Comparison of ENCODE assay signal across 8 mouse cellular contexts in the genomic region with DNA sequence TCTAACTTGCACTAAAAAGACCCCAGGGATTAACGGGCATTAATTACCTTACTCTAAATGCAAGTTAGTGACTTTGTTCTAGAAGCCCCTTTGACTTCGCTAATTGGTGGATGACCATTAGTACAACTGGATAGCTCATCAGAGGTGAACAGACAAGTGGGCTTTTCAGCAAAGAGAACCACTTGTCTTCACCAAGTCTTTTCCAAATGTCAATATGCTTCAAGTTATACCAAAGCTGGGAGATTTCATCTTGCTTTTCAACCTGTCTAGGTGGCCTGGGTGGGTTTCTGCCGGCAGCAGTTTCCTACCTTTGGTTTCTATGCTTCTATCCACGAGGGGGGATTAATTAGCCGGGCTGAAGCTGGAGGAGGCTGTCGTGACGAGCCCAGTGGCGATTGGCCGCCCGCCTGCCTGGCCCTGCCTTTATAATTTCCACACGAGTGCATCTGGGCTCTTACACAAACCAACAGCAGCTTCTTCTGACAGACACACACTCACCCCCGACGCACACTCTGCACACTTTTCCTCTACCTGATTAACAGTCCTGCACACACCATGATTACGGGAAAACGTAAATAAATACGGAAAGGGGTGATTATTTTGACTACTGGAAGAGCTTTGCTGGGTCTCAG. TPM values are rescaled to one million over a fixed set of nuclear protein-coding genes. Genes with fewer than 3 reads are reported as not detected.
DNase-seq lines count a peak whose midpoint lies in the region; ATAC-seq and TF ChIP-seq lines count a peak whose summit lies in the region.

A gene (plus strand): TSS at position 455 of the 632 bp plus-strand sequence.

- peaks cover 10% of the 10 kb centered on the region for H3K4me1 ChIP-seq in testis, adult 2 months (ENCODE audit: control insufficient read depth, insufficient read depth, low read length)
- peaks cover 3% of the 10 kb centered on the region; the same call in 1 of the 2 replicates for H3K4me1 ChIP-seq in embryonic facial prominence, embryonic 11.5 days (ENCODE audit: control insufficient read depth, insufficient read depth, low read length)
- peaks cover 28% of the 10 kb centered on the region for H3K4me1 ChIP-seq in heart, embryonic 15.5 days (replicated peaks)
- H3K4me1 ChIP-seq in neural tube, embryonic 13.5 days (replicated peaks): peaks cover 61% of the 10 kb centered on the region

- under 1% methylated on average over 16 of the region's 16 CpGs for WGBS in embryonic facial prominence, embryonic 11.5 days
- WGBS in heart, embryonic 15.5 days: 19% methylated on average over 16 of the region's 16 CpGs
- 4% methylated on average over 16 of the region's 16 CpGs for WGBS in neural tube, embryonic 13.5 days

- DNase-seq in testis, postnatal 14 days (ENCODE audit: low spot score): no peak
- DNase-seq in embryonic facial prominence, embryonic 11.5 days (ENCODE audit: low spot score): peak; percentile 79
- DNase-seq in kidney, postnatal 36 days: peak; percentile 8 to 41
- DNase-seq in adipocyte (ENCODE audit: low spot score): no peak

- no peak within 1 kb of the TSS for H3K27ac ChIP-seq in testis, adult 2 months (ENCODE audit: control insufficient read depth, insufficient read depth, low read depth, low read length)
- H3K27ac ChIP-seq in embryonic facial prominence, embryonic 11.5 days (replicated peaks; ENCODE audit: low read depth, low read length): peak within 1 kb of the TSS; percentile 92
- no peak within 1 kb of the TSS for H3K27ac ChIP-seq in heart, embryonic 15.5 days
- H3K27ac ChIP-seq in neural tube, embryonic 13.5 days (replicated peaks): peak within 1 kb of the TSS; percentile 98

- TF ChIP-seq POLR2A in testis, adult 2 months (IDR thresholded peaks at IDR 0.05; ENCODE audit: control insufficient read depth, low read depth, low read length): no peak

- no peaks in the 10 kb centered on the region for H3K9me3 ChIP-seq in embryonic facial prominence, embryonic 11.5 days (replicated peaks; ENCODE audit: control insufficient read depth, low read length)
- H3K9me3 ChIP-seq in heart, embryonic 15.5 days (replicated peaks): no peaks in the 10 kb centered on the region
- H3K9me3 ChIP-seq in neural tube, embryonic 13.5 days: no peaks in the 10 kb centered on the region

- no peak for TF ChIP-seq CTCF in testis, adult 2 months (IDR thresholded peaks at IDR 0.05; ENCODE audit: control insufficient read depth, insufficient read depth, insufficient replicate concordance, low read depth, low read length)

- no peaks in the 10 kb centered on the region for H3K36me3 ChIP-seq in testis, adult 2 months (ENCODE audit: control insufficient read depth, insufficient read depth, low read length)
- no peaks in the 10 kb centered on the region for H3K36me3 ChIP-seq in embryonic facial prominence, embryonic 11.5 days (replicated peaks; ENCODE audit: control insufficient read depth, insufficient read depth, low read depth, low read length)
- no peaks in the 10 kb centered on the region for H3K36me3 ChIP-seq in heart, embryonic 15.5 days
- no peaks in the 10 kb centered on the region for H3K36me3 ChIP-seq in neural tube, embryonic 13.5 days

- H3K9ac ChIP-seq in embryonic facial prominence, embryonic 11.5 days (replicated peaks; ENCODE audit: low read length): peak within 1 kb of the TSS; percentile 90
- no peak within 1 kb of the TSS for H3K9ac ChIP-seq in heart, embryonic 15.5 days
- peak within 1 kb of the TSS; percentile 94 for H3K9ac ChIP-seq in neural tube, embryonic 13.5 days

- H3K27me3 ChIP-seq in testis, adult 2 months (ENCODE audit: control insufficient read depth, insufficient read depth, low read length): no peaks in the 10 kb centered on the region
- peaks cover 2% of the 10 kb centered on the region; the same call in 1 of the 2 replicates for H3K27me3 ChIP-seq in embryonic facial prominence, embryonic 11.5 days (ENCODE audit: control insufficient read depth, insufficient read depth, low read length)
- H3K27me3 ChIP-seq in heart, embryonic 15.5 days: peaks cover 66% of the 10 kb centered on the region
- H3K27me3 ChIP-seq in neural tube, embryonic 13.5 days: peaks cover 54% of the 10 kb centered on the region

- peak within 1 kb of the TSS; percentile 7 for H3K4me3 ChIP-seq in testis, adult 2 months (ENCODE audit: control insufficient read depth, low read depth, low read length)
- H3K4me3 ChIP-seq in embryonic facial prominence, embryonic 11.5 days (ENCODE audit: low read depth, low read length): peak within 1 kb of the TSS; percentile 62
- peak within 1 kb of the TSS; percentile 44 for H3K4me3 ChIP-seq in heart, embryonic 15.5 days
- H3K4me3 ChIP-seq in neural tube, embryonic 13.5 days: peak within 1 kb of the TSS; percentile 57

- peak; percentile 54; the same call in 1 of the 2 replicates for ATAC-seq in embryonic facial prominence, embryonic 11.5 days (replicated peaks; ENCODE audit: insufficient number of reproducible peaks, low FRiP score, low TSS enrichment, low read depth)
- no peak for ATAC-seq in heart, embryonic 15.5 days (replicated peaks; ENCODE audit: insufficient number of reproducible peaks, insufficient read depth, low FRiP score, low read depth)
- peak; percentile 57 for ATAC-seq in neural tube, embryonic 13.5 days (ENCODE audit: low read depth)
- no peak for ATAC-seq in erythroblast, adult 5-6 weeks (replicated peaks; ENCODE audit: low FRiP score, poor library complexity, severe bottlenecking)

- peak within 1 kb of the TSS; percentile 71 for H3K4me2 ChIP-seq in embryonic facial prominence, embryonic 11.5 days (ENCODE audit: low read depth, low read length)
- peak within 1 kb of the TSS; percentile 63 for H3K4me2 ChIP-seq in heart, embryonic 15.5 days
- H3K4me2 ChIP-seq in neural tube, embryonic 13.5 days: peak within 1 kb of the TSS; percentile 68

RNA-seq across cellular contexts. Expression of the gene that starts here (rescaled TPM):
- not detected in 2 replicates for polyA plus RNA-seq in testis, adult 2 months (2012; rRNA removed)
- polyA plus RNA-seq in embryonic facial prominence, embryonic 11.5 days (2014; fragmentation: Nextera tagmentation; extraction: Ambion mirVana): 68.3 and 76.1 TPM in 2 replicates
- polyA plus RNA-seq in heart, embryonic 15.5 days (2015; fragmentation: Nextera tagmentation; extraction: Ambion mirVana): 0.34 and 0.91 TPM in 2 replicates
- polyA plus RNA-seq in neural tube, embryonic 13.5 days (2015; fragmentation: Nextera tagmentation; extraction: Ambion mirVana): 80.7 and 96.6 TPM in 2 replicates
- not detected in 2 replicates for total RNA-seq in erythroblast, adult 5-6 weeks (2015; ENCODE audit: low replicate concordance)
- not detected in 2 replicates for total RNA-seq in erythroblast, adult 5-6 weeks (2017; ENCODE audit: low replicate concordance)

Comparison
In these comparisons a context has a peak if more than half of its experiments do, and no peak if none do; other contexts are left out.
1. RNA of the gene that starts here (polyA plus RNA-seq): 80.7 to 96.6 TPM in neural tube, embryonic 13.5 days and 68.3 to 76.1 TPM in embryonic facial prominence, embryonic 11.5 days; 0.34 to 0.91 TPM in heart, embryonic 15.5 days and not detected in testis, adult 2 months; every median in the first group is over 10 times any median in the second.
2. H3K27ac ChIP-seq: peak in embryonic facial prominence, embryonic 11.5 days (single experiment) and neural tube, embryonic 13.5 days (single experiment); none in testis, adult 2 months (single experiment) and heart, embryonic 15.5 days (single experiment).
3. H3K4me3 ChIP-seq: peak in every context shown above with its lines; median percentile 62 in embryonic facial prominence, embryonic 11.5 days; 57 in neural tube, embryonic 13.5 days; 44 in heart, embryonic 15.5 days; 7 in testis, adult 2 months.
4. DNase-seq: peak in embryonic facial prominence, embryonic 11.5 days (single experiment) and kidney, postnatal 36 days (2 of 2); none in testis, postnatal 14 days (single experiment) and adipocyte (single experiment).
5. ATAC-seq: peak in embryonic facial prominence, embryonic 11.5 days (single experiment) and neural tube, embryonic 13.5 days (single experiment); none in heart, embryonic 15.5 days (single experiment) and erythroblast, adult 5-6 weeks (single experiment).
6. Peak in every context shown above with its lines, with median percentiles within 50 percentile points of each other: H3K4me2 ChIP-seq.